Mouse (Mus musculus) lung, adult 2 months (tissue): Measurements from ENCODE around the gene Eif3i. TPM values are rescaled to one million over a fixed set of nuclear protein-coding genes. Genes with fewer than 3 reads are reported as not detected.

Experiments
- DNase-seq: peaks from one replicate; pipeline ENCODE4 v3.0.0; 2022
- H3K4me1 ChIP-seq: fragments of 200-500 bp; 2 replicates; pipeline ENCODE4 v1.6.1; 2011; ENCODE audit warnings: low read length; ENCODE audit not compliant: control insufficient read depth, insufficient read depth
- H3K4me3 ChIP-seq: fragments of 200-500 bp; replicated peaks from 2 replicates; pipeline ENCODE3; 2011; ENCODE audit warnings: low read depth, mild to moderate bottlenecking, control low read depth, low read length; ENCODE audit errors: extremely low read depth
- CTCF ChIP-seq: fragments of 200-500 bp; IDR thresholded peaks from 2 replicates; pipeline ENCODE4 v1.5.1; 2011; ENCODE audit warnings: mild to moderate bottlenecking, low read length, control low read depth; ENCODE audit not compliant: insufficient read depth
- POLR2A ChIP-seq: fragments of 200-500 bp; IDR thresholded peaks from 2 replicates; pipeline ENCODE4 v1.6.1; 2011; ENCODE audit warnings: low read depth, mild to moderate bottlenecking, control low read depth, low read length, borderline replicate concordance; ENCODE audit errors: extremely low read depth
- WGBS: fragments of 180-500 bp; shearing (Covaris S2); methylation state at CpG from one replicate; pipeline ENCODE4 v1.1.7; 2018; 5-methylcytosine and 5-hydroxymethylcytosine counted together
- polyA plus RNA-seq: library from polyadenylated mRNA; depleted of rRNA; stranded (reverse); fragments of >200 nt; gene quantifications from 2 replicates; pipeline ENCODE4 v1.2.3, GENCODE M21; 2012

Gene Eif3i
- polyA plus RNA-seq, 1 experiment = 197 TPM

DNA sequence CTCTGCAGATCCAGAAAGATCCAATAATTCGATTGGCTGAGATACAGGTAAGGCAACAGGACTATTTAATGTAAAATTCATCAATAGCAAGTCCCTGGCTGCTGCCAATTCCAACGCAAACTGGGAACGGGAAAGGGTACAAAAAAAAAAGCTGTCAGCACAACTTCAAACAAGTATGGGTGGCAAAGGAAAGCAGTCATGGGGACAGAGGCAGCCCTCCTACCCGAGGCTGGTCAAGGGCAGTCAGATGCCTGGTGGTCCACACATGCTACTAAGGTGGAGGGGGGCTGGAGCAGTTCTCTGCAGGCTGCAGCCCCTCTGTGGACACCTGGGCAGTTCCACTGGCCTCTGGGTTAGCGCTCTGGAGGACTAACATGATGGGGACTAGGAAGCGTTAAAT is 25.6 kb upstream of the Eif3i start:
- 70% methylated on average over 6 of the region's 6 CpGs for WGBS
- TF ChIP-seq POLR2A (no peak), CTCF (no peak)
- no peak for DNase-seq
- Histone ChIP-seq H3K4me1 (peaks cover 27% of the 10 kb centered on the region), H3K4me3 (no peak overlapping the region)

DNA sequence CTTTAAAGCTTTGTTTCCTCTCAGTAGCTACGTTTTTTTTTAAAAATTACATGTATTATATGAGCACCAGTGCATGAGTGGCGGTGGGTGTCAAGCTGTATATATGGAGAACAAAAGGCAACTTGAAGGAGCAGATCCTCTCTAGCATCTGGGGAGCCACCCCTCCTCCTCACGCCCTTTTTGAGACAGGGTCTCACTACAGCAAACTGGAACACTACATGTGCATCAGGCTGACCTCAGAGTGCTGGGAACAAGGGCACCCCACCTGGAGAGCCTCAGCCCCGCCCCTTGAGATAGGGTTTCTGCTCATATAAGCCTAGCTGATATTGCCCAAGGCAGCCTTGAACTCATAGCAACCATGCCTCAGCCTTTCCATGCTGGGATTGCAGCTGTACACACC is 25.0 kb upstream of the Eif3i start:
- H3K4me1 ChIP-seq = peaks cover 30% of the 10 kb centered on the region
- no peak for DNase-seq
- H3K4me3 ChIP-seq = no peak overlapping the region
- WGBS = 51% methylated on average over 4 of the region's 4 CpGs
- no peak for TF ChIP-seq POLR2A
- no peak for TF ChIP-seq CTCF

DNA sequence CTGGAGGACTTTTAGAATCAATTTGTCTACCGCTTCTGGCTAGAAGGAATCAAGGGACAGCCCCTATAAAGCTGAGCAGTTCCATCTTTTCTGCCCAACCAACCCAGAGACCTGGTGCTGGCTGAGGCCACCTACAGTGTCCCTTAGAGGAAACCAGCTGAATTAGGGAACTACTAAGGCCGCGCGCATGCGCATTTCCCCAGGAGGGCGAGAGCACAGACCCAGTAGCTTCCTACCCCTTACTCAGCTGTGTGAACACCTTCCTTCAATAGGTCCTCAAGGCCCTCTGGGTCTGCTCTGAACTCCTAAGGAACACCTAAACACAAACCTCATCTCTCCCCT is 24.6 kb upstream of the Eif3i start:
- no peak for DNase-seq
- Histone ChIP-seq H3K4me1 (peaks cover 30% of the 10 kb centered on the region), H3K4me3 (peak overlapping the region; percentile 23)
- WGBS = 5% methylated on average over 6 of the region's 6 CpGs
- TF ChIP-seq CTCF (no peak), POLR2A (peak; percentile 3; the same call in 1 of the 2 replicates)

GRCm38 (mm10) chr4:129624281-129625028 is 24.0 kb upstream of the Eif3i start:
- peak; percentile 69 for DNase-seq
- WGBS = under 1% methylated on average over 18 of the region's 18 CpGs
- no peak for TF ChIP-seq CTCF
- TF ChIP-seq POLR2A = peak; percentile 81; the same call in 1 of the 2 replicates
- H3K4me1 ChIP-seq = peaks cover 30% of the 10 kb centered on the region
- peak overlapping the region; percentile 86 for H3K4me3 ChIP-seq

DNA sequence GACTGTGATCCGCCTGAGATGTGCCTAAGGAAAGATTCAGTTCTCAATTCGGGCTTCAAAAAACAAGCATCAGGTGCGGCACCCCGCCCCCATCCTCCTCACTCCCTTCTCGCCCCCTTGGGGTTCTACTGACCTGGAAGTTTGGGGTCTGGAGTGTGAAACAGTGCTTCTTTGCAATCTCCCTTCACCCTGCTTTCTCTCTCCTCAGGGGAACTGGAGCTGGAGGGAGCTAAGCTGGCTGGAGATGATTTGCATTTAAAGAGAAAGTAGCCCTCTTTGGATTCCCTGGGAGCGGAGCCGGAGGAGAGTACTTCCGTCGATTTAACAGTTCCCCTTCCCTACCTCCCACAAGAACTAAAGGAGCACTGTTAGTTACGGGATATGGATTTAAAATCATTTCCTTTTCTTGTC is 23.2 kb upstream of the Eif3i start, which contains the start of gene Ccdc28b:
TSS of gene Ccdc28b (minus strand) at position 267 of the 411 bp plus-strand sequence.
- WGBS = under 1% methylated on average over 10 of the region's 10 CpGs
- no peak for TF ChIP-seq CTCF
- TF ChIP-seq POLR2A = peak; percentile 42; the same call in 1 of the 2 replicates
- peaks cover 33% of the 10 kb centered on the region for H3K4me1 ChIP-seq
- peak within 1 kb of the TSS; percentile 86 for H3K4me3 ChIP-seq
- peak; percentile 61 for DNase-seq

DNA sequence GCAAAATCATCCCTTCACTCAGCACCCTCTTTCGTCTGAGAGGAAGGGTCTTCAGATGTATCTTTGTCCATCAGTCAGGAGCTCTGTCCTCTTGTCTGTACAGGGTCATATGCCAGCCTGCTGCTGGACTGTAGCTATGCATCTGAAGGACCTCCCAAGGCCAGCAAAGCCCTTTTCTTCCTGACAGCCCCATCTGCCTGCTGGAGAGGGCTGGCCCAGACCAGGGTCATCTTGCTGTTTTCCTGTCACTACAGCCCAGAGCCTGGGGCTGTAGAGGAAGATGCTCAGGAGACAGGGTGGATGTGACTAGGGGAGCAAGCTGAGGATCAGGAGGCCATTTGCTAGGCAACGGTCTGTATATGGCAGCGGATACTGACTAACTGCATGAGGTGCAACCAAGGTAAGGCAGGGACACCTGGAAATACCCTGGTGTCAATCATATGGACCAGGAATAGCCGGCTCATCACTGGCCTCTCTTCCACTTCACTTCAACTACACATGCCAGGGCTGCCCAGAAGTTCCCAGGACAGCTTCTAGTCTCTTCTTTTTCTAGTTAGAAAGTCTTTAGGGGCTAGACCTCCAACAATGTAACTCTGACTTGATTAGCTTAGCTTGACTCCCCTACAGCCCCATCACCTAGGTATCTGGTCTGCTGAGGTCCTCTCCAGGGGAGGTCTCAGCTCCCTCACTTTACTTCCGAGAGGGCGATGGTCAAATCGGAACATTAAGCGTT is 22.5 kb upstream of the Eif3i start:
- DNase-seq = no peak
- Histone ChIP-seq H3K4me1 (peaks cover 33% of the 10 kb centered on the region), H3K4me3 (peak overlapping the region; percentile 86)
- TF ChIP-seq POLR2A (0 out of 2 replicates have a peak, but pooled peaks have one; percentile 3), CTCF (no peak)
- 14% methylated on average over 8 of the region's 8 CpGs for WGBS

DNA sequence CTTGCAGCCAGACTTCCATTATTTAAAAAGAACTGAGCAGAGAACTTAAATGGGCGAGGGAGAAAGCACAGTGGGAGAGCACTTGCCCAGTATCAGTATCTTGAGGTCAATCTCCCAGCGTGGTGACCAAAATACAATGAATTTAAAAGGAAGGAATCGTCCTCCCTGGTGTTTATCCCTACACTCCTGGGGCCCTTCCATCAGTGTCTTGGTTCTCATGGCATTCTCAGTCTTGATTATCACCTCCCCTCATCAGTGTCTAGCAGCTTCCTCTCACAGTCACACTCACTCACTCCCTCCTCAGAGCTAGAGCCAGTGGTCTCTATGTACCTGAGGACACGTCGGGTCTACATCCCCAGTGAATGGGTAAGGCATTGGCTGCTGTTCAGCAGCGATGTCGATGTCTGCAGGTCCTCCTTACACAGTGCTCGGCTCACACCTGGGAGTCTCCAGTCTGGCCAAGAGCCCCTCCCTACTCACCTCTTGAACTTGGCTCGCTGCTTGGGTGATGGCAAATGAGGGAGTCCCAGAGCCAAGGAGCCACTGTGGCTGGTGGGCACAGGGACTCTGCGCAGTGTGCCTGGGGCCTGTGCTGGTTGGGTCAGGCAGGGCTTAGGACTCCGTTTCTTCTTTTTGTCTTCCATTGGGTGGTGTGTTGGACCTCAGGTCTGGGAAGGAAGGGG is 21.8 kb upstream of the Eif3i start:
- WGBS = 69% methylated on average over 11 of the region's 11 CpGs

DNA sequence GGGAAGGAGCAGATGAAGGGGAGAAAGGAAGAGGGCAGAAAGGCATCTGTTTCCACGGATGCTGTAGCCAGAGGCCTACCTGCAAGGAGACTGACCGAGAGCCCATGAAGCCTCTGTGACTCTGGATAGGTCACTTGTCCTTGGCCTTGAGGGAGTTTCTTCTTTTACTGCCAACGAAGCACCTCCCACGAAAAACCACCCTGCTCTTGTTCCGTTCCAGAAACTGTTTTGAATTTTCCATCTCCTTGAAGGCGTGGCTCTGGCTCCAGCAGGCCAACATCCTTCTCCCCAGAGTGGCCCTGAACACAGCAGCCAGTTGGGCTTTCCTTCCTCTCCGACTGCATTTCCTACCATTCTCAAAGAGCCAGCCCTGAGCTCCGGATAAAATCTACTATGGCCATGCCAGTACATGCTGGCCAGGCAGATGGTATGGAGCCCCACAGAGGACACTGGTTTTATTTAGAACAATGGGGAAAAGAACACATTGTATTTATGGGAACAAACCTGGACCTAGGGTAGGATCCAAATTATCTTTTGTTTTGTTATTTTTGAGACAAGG is 20.9 kb upstream of the Eif3i start:
- Histone ChIP-seq H3K4me3 (peak overlapping the region; percentile 51), H3K4me1 (peaks cover 25% of the 10 kb centered on the region)
- DNase-seq = no peak
- TF ChIP-seq CTCF (no peak), POLR2A (peak; percentile 60; the same call in 1 of the 2 replicates)
- WGBS = 40% methylated on average over 8 of the region's 8 CpGs

More for the DNA sequence above, 21.8 kb upstream of the Eif3i start:
- peak overlapping the region; percentile 20 for H3K4me3 ChIP-seq
- TF ChIP-seq CTCF (no peak), POLR2A (no peak)
- H3K4me1 ChIP-seq = peaks cover 28% of the 10 kb centered on the region
- no peak for DNase-seq

DNA sequence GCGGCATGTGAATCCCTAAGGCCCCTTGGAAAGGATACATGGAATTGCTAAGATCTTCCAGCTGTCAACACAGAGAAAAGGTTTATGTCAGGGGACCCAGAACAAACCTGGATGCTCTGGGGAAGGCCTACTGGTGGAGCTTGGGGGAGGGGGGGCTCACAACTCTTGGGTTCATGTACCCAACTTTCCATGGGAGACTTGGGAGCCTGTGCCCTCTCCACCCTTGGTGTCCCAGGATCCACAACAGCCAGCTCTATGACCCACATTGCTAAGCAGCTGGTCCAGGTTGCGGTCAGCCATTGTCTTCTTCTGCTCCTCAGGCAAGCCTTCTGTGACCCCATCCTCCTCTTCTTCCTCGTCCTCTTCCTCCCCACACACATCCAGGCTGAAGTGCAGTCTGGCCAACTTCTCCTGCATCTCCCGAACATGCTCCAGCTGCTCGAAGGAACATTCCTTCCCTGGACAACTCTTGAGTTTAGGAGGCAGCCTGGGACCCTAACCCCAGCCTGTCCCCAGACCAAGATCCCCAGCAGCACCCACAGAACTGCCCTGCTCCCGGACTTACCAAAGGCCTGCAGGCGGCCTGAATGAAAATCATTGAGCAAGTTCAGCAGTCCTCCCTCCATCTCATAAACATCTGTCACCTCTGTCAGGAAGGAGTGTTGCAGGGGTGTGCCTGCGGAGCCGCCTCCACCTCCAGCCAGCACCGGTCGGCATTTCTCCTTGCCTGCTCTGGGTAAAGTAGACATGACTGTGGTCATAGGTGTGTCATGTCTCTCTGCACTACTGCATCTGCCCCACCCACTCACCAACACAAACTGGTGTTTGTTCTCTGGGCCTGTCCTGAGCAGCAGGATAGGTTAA is 20.2 kb upstream of the Eif3i start:
- no peak for TF ChIP-seq CTCF
- no peak for TF ChIP-seq POLR2A
- H3K4me1 ChIP-seq = peaks cover 25% of the 10 kb centered on the region
- peak overlapping the region; percentile 51 for H3K4me3 ChIP-seq
- no peak for DNase-seq
- 57% methylated on average over 11 of the region's 11 CpGs for WGBS
